Mouse (Mus musculus): ENCODE results near the gene Micall2. TPM values are rescaled to one million over a fixed set of nuclear protein-coding genes. Genes with fewer than 3 reads are reported as not detected.

The Micall2 gene
- 36.1 and 45.4 TPM in 2 replicates for polyA plus RNA-seq (2012)

DNA sequence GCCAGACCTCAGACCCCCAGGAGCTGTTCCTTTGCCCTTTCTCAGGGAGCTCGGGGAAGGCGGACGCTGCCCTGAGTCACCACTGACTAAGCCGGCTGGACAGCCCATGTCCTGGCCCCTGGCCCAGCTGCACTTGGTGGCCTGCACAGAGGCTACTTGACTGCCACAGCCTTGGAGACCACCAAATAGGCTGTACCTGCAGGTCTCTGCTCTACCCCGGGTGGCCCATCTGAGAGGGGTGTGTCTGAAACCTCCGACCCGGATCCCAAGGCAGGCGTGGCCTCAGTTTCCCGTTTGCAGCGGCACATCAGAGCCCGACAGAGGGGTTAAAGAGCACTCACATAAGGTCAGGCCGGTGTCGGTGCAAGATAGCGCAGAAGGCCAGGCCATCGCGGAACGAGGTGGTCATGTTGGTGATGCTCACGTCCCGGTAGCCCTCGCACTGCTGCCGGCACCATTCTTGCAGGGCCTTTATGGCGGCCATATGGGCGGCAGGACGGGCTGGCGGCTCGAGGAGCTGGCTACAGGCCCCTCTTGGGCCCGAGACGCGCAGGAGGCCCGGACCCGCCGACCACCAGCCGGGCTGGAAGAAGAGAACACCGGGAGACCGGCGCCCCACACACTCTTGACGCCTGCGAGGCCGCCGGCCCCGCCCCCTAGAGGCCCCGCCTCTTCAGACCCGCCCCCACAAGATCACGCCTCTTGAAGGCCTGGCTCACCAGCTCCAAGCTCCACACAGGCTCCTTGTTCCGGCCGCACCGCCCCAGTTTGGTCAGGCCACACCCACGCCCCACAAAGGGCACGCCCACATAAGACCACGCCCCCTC, at the start of gene Micall2:
Gene Micall2, minus strand, starts transcription at position 660 of the 827 bp plus-strand sequence.

DNA sequence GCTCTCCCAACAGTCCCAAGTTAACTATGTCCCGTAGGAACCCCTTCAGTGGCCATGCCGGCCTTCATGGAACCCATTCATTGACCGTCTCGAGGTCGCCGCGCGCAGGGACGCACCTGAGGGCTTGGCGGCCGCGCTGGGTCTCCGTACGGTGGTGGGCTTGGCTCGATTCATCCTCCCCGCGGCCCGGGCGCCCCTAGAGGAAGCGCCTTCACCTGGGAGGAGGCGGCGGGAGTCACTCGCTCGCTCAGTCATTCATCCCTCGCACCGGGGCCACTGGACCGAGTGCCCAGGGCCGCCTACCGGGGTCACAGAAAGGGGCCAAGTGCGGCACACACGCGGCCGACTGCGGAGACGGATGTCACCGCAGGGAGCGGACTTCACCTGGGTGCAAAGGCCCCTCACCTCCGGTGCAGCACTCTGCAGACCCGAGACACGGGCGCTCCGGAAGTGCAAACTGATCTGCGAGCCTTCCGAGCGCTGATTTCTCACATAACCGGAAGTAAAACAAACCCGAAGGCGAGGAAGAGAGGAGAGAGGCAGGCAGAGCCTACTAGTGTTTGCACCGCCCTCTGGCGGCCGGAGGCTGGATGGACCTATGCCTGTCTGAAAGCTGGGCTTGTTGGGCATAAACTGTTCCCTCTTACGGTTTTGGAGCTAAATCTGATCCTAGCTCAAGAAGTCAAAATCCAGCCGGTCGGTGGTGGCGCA, 39.2 kb upstream of the Micall2 start, which contains the start of gene Ints1:
Gene Ints1, minus strand, starts transcription at position 459 of the 711 bp plus-strand sequence.

Other genes with a start within 250 kb of the Micall2 start
- gene Uncx, start 192.8 kb downstream of the Micall2 start, polyA plus RNA-seq (2012), result not detected in 2 replicates
- 110 and 131 TPM in 2 replicates for gene Ints1, start 39.3 kb upstream of the Micall2 start, polyA plus RNA-seq (2012)
- gene Mafk, start 55.2 kb upstream of the Micall2 start, polyA plus RNA-seq (2012), result 101 and 144 TPM in 2 replicates
- 0.29 and 0.72 TPM in 2 replicates for gene Tmem184a, start 83.6 kb upstream of the Micall2 start, polyA plus RNA-seq (2012)
- not detected in 2 replicates for gene Gm26938, start 90.1 kb upstream of the Micall2 start, polyA plus RNA-seq (2012)
- gene Psmg3, start 90.5 kb upstream of the Micall2 start, polyA plus RNA-seq (2012), result 32.3 and 36.3 TPM in 2 replicates
- gene Elfn1, start 171.6 kb upstream of the Micall2 start, polyA plus RNA-seq (2012), result 0.01 and 0.05 TPM in 2 replicates